Mouse (Mus musculus): ENCODE data around the gene Zcchc17.

DNA sequence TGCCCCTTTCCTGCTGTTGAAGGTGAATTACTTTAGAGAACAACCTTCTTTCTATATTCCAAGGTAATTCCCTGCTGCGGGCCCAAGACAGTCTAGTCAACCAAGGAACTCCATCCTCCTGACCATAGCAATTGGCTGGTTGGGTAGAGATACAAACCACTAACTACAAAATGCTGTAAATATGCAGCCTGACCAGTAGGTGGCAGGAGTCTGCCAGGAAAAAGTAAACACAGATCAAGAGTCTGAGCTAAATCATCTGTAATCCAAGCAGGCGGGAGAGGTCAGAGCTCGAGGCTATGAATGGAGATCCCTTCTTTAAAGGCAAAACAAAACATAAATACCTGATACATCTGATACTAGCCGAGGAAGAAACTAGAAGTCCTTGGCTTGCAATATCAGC lies 18.1 kb downstream of the Zcchc17 start:
- TF ChIP-seq POLR2A (IDR thresholded peaks at IDR 0.05; ENCODE audit: control insufficient read depth, low read depth, low read length) (no peak), CTCF (IDR thresholded peaks at IDR 0.05; ENCODE audit: control insufficient read depth, insufficient read depth, insufficient replicate concordance, low read depth, low read length) (no peak)
